16 mouse cellular contexts compared by ENCODE assay signal in genomic region chr4:82098986-82099969, GRCm38 (mm10).
DNase-seq lines count a peak whose midpoint lies in the region; ATAC-seq and TF ChIP-seq lines count a peak whose summit lies in the region.
"Had no signal": no experiment of that assay in that cellular context is flagged by ENCODE, and none has a peak within 500 bp of the region (broad histone marks: within the 10 kb centered on the region; RNA-seq: fewer than 3 reads in every experiment).

No protein-coding gene starts in this region.

- no peaks in the 10 kb centered on the region for H3K4me1 ChIP-seq in hindbrain, embryonic 11.5 days (replicated peaks; ENCODE audit: control insufficient read depth, insufficient read depth, low read length)
- peaks cover 11% of the 10 kb centered on the region for H3K4me1 ChIP-seq in hindbrain, embryonic 10.5 days (replicated peaks)
- H3K4me1 ChIP-seq in stomach, embryonic 14.5 days (ENCODE audit: control insufficient read depth, insufficient read depth, low read length) = no peaks in the 10 kb centered on the region
- no peaks in the 10 kb centered on the region for H3K4me1 ChIP-seq in stomach, postnatal 0 days (replicated peaks; ENCODE audit: control insufficient read depth, insufficient read depth)
- H3K4me1 ChIP-seq in hindbrain, embryonic 12.5 days = peaks cover 8% of the 10 kb centered on the region; the same call in 1 of the 2 replicates
- H3K4me1 ChIP-seq in kidney, embryonic 14.5 days (ENCODE audit: control insufficient read depth, insufficient read depth, low read length) = no peaks in the 10 kb centered on the region
- no peaks in the 10 kb centered on the region for H3K4me1 ChIP-seq in kidney, adult 2 months (ENCODE audit: control insufficient read depth, insufficient read depth, low read length)
- H3K4me1 ChIP-seq: hindbrain, embryonic 15.5 days; liver, embryonic 12.5 days had no signal

- ATAC-seq in hindbrain, embryonic 11.5 days (ENCODE audit: low FRiP score) = no peak
- no peak for ATAC-seq in stomach, embryonic 14.5 days (ENCODE audit: insufficient number of reproducible peaks, insufficient read depth, low FRiP score, low read depth)
- no peak for ATAC-seq in stomach, postnatal 0 days (ENCODE audit: low FRiP score, low TSS enrichment)
- peak; percentile 69; the same call in 1 of the 2 replicates for ATAC-seq in hindbrain, embryonic 12.5 days (ENCODE audit: low FRiP score)
- ATAC-seq in kidney, embryonic 14.5 days (ENCODE audit: low FRiP score, low TSS enrichment) = no peak
- ATAC-seq: liver, embryonic 12.5 days; lung, postnatal 0 days had no signal

- no peak for TF ChIP-seq CTCF in stomach, postnatal 0 days (IDR thresholded peaks at IDR 0.05; ENCODE audit: low read depth)
- no peak for TF ChIP-seq CTCF in kidney, adult 2 months (conservative IDR thresholded peaks at IDR 0.05; ENCODE audit: insufficient read depth, insufficient read length, low read depth, low read length)

- TF ChIP-seq EP300 in stomach, postnatal 0 days (optimal IDR thresholded peaks at IDR 0.05) = no peak

- no peak overlapping the region for H3K27ac ChIP-seq in hindbrain, embryonic 11.5 days (ENCODE audit: low read depth, low read length)
- H3K27ac ChIP-seq in hindbrain, embryonic 10.5 days = no peak overlapping the region
- H3K27ac ChIP-seq in stomach, embryonic 14.5 days (ENCODE audit: low read length) = peak overlapping the region; percentile 23; the same call in 1 of the 2 replicates
- H3K27ac ChIP-seq in stomach, postnatal 0 days (replicated peaks) = no peak overlapping the region
- no peak overlapping the region for H3K27ac ChIP-seq in hindbrain, embryonic 12.5 days
- H3K27ac ChIP-seq in kidney, embryonic 14.5 days (ENCODE audit: low read depth, low read length) = no peak overlapping the region
- H3K27ac ChIP-seq in kidney, adult 2 months (ENCODE audit: insufficient read depth, low read depth, low read length) = no peak overlapping the region
- H3K27ac ChIP-seq: gastrocnemius, adult 2 months; heart, embryonic 15.5 days; hindbrain, embryonic 15.5 days; liver, embryonic 12.5 days had no signal

- H3K27me3 ChIP-seq in hindbrain, embryonic 11.5 days (ENCODE audit: control insufficient read depth, insufficient read depth, low read length) = no peaks in the 10 kb centered on the region
- H3K27me3 ChIP-seq in hindbrain, embryonic 10.5 days (ENCODE audit: insufficient read depth, poor library complexity, severe bottlenecking) = no peaks in the 10 kb centered on the region
- H3K27me3 ChIP-seq in stomach, embryonic 14.5 days (ENCODE audit: control insufficient read depth, insufficient read depth, low read length) = no peaks in the 10 kb centered on the region
- no peaks in the 10 kb centered on the region for H3K27me3 ChIP-seq in stomach, postnatal 0 days (ENCODE audit: control insufficient read depth, insufficient read depth, low read length)
- H3K27me3 ChIP-seq in hindbrain, embryonic 12.5 days = no peaks in the 10 kb centered on the region
- H3K27me3 ChIP-seq in kidney, embryonic 14.5 days (ENCODE audit: control insufficient read depth, insufficient read depth, low read length) = no peaks in the 10 kb centered on the region
- no peaks in the 10 kb centered on the region for H3K27me3 ChIP-seq in kidney, adult 2 months (replicated peaks; ENCODE audit: control insufficient read depth, insufficient read depth, low read length)
- H3K27me3 ChIP-seq: heart, embryonic 15.5 days; hindbrain, embryonic 15.5 days; liver, embryonic 12.5 days had no signal

- no peaks in the 10 kb centered on the region for H3K36me3 ChIP-seq in hindbrain, embryonic 11.5 days (ENCODE audit: control insufficient read depth, insufficient read depth, low read length)
- H3K36me3 ChIP-seq in hindbrain, embryonic 10.5 days = no peaks in the 10 kb centered on the region
- H3K36me3 ChIP-seq in stomach, embryonic 14.5 days (ENCODE audit: control insufficient read depth, insufficient read depth, low read length) = no peaks in the 10 kb centered on the region
- no peaks in the 10 kb centered on the region for H3K36me3 ChIP-seq in stomach, postnatal 0 days (ENCODE audit: control insufficient read depth, insufficient read depth, low read length)
- H3K36me3 ChIP-seq in hindbrain, embryonic 12.5 days = no peaks in the 10 kb centered on the region
- no peaks in the 10 kb centered on the region for H3K36me3 ChIP-seq in kidney, embryonic 14.5 days (ENCODE audit: control insufficient read depth, insufficient read depth, low read length)
- no peaks in the 10 kb centered on the region for H3K36me3 ChIP-seq in kidney, adult 2 months (ENCODE audit: control insufficient read depth, insufficient read depth, low read length)
- H3K36me3 ChIP-seq: heart, embryonic 15.5 days; hindbrain, embryonic 15.5 days; liver, embryonic 12.5 days had no signal

- no peak overlapping the region for H3K4me3 ChIP-seq in hindbrain, embryonic 11.5 days (ENCODE audit: low read depth, low read length)
- H3K4me3 ChIP-seq in hindbrain, embryonic 10.5 days = no peak overlapping the region
- H3K4me3 ChIP-seq in stomach, embryonic 14.5 days (ENCODE audit: low read depth, low read length) = no peak overlapping the region
- no peak overlapping the region for H3K4me3 ChIP-seq in stomach, postnatal 0 days (ENCODE audit: low read depth, low read length)
- no peak overlapping the region for H3K4me3 ChIP-seq in hindbrain, embryonic 12.5 days
- H3K4me3 ChIP-seq in kidney, embryonic 14.5 days (ENCODE audit: low read length) = no peak overlapping the region
- no peak overlapping the region for H3K4me3 ChIP-seq in kidney, adult 2 months (ENCODE audit: insufficient read depth, low read depth, low read length)
- H3K4me3 ChIP-seq: gastrocnemius, adult 2 months; heart, embryonic 15.5 days; hindbrain, embryonic 15.5 days; liver, embryonic 12.5 days had no signal

- WGBS in hindbrain, embryonic 11.5 days = 80% methylated on average over 13 of the region's 13 CpGs
- WGBS in hindbrain, embryonic 10.5 days = 87% methylated on average over 13 of the region's 13 CpGs
- whole genome bisulfite sequencing in stomach, embryonic 14.5 days = 78% methylated on average over 13 of the region's 13 CpGs
- WGBS in stomach, postnatal 0 days = 77% methylated on average over 13 of the region's 13 CpGs
- WGBS in hindbrain, embryonic 12.5 days = 75% methylated on average over 13 of the region's 13 CpGs
- 89% methylated on average over 13 of the region's 13 CpGs for WGBS in kidney, embryonic 14.5 days
- 89% methylated on average over 13 of the region's 13 CpGs for WGBS in kidney, adult 2 months

- H3K9me3 ChIP-seq in hindbrain, embryonic 11.5 days (ENCODE audit: control insufficient read depth, low read length) = no peaks in the 10 kb centered on the region
- no peaks in the 10 kb centered on the region for H3K9me3 ChIP-seq in hindbrain, embryonic 10.5 days
- H3K9me3 ChIP-seq in stomach, embryonic 14.5 days (ENCODE audit: control insufficient read depth, low read depth, low read length) = no peaks in the 10 kb centered on the region
- no peaks in the 10 kb centered on the region for H3K9me3 ChIP-seq in stomach, postnatal 0 days (ENCODE audit: control insufficient read depth, low read length)
- no peaks in the 10 kb centered on the region for H3K9me3 ChIP-seq in hindbrain, embryonic 12.5 days (replicated peaks)
- H3K9me3 ChIP-seq in kidney, embryonic 14.5 days (ENCODE audit: control insufficient read depth, low read length) = no peaks in the 10 kb centered on the region
- H3K9me3 ChIP-seq: heart, embryonic 15.5 days; hindbrain, embryonic 15.5 days had no signal

- no peak for TF ChIP-seq POLR2A in kidney, adult 2 months (IDR thresholded peaks at IDR 0.05; ENCODE audit: low read depth, low read length)

- H3K9ac ChIP-seq in hindbrain, embryonic 11.5 days (ENCODE audit: low read depth, low read length) = no peak overlapping the region
- no peak overlapping the region for H3K9ac ChIP-seq in stomach, embryonic 14.5 days (replicated peaks; ENCODE audit: low read depth, low read length)
- no peak overlapping the region for H3K9ac ChIP-seq in stomach, postnatal 0 days (ENCODE audit: low read length)
- no peak overlapping the region for H3K9ac ChIP-seq in hindbrain, embryonic 12.5 days
- no peak overlapping the region for H3K9ac ChIP-seq in kidney, embryonic 14.5 days (ENCODE audit: low read depth, low read length)
- H3K9ac ChIP-seq: heart, embryonic 15.5 days; hindbrain, embryonic 15.5 days; liver, embryonic 12.5 days had no signal

- H3K4me2 ChIP-seq in hindbrain, embryonic 11.5 days (replicated peaks; ENCODE audit: low read depth, low read length) = no peak overlapping the region
- no peak overlapping the region for H3K4me2 ChIP-seq in stomach, embryonic 14.5 days (replicated peaks; ENCODE audit: low read depth, low read length)
- no peak overlapping the region for H3K4me2 ChIP-seq in stomach, postnatal 0 days (replicated peaks; ENCODE audit: low read depth)
- H3K4me2 ChIP-seq in hindbrain, embryonic 12.5 days (replicated peaks) = no peak overlapping the region
- no peak overlapping the region for H3K4me2 ChIP-seq in kidney, embryonic 14.5 days (replicated peaks; ENCODE audit: low read depth, low read length)
- H3K4me2 ChIP-seq: heart, embryonic 15.5 days; hindbrain, embryonic 15.5 days; liver, embryonic 12.5 days had no signal

- peak; percentile 3 for DNase-seq in hindbrain, embryonic 11.5 days (ENCODE audit: low spot score)
- no peak for DNase-seq in hindbrain, embryonic 10.5 days (ENCODE audit: low spot score)
- no peak for DNase-seq in stomach, postnatal 0 days (ENCODE audit: low spot score)
- no peak for DNase-seq in kidney, adult 2 months
- DNase-seq in kidney, adult 8-10 months = no peak
- DNase-seq: cerebellum, adult 18-20 months; gastrocnemius, adult 2 months; heart, adult 18-20 months; thymus, adult 2 months had no signal
